Mouse (Mus musculus): Measurements from ENCODE around the gene Gadd45g. TPM values are rescaled to one million over a fixed set of nuclear protein-coding genes. Genes with fewer than 3 reads are reported as not detected.

The Gadd45g gene
- polyA plus RNA-seq, 1 experiment from 2014 or later = 132 TPM

- 19% methylated on average over 8 of the region's 8 CpGs for WGBS
- Histone ChIP-seq H3K36me3 (ENCODE audit: control insufficient read depth, insufficient read depth, low read length) (no peaks in the 10 kb centered on the region), H3K4me3 (ENCODE audit: low read depth, low read length) (no peak overlapping the region), H3K27me3 (replicated peaks; ENCODE audit: control insufficient read depth, insufficient read depth, low read length) (peaks cover 23% of the 10 kb centered on the region), H3K9me3 (replicated peaks; ENCODE audit: control insufficient read depth, low read length) (no peaks in the 10 kb centered on the region), H3K4me2 (ENCODE audit: low read length) (no peak overlapping the region), H3K4me1 (ENCODE audit: control insufficient read depth, insufficient read depth, low read length) (peaks cover 17% of the 10 kb centered on the region; the same call in 1 of the 2 replicates), H3K27ac (ENCODE audit: low read depth, low read length) (no peak overlapping the region), H3K9ac (ENCODE audit: low read length) (no peak overlapping the region)
- peak; percentile 84 for DNase-seq (ENCODE audit: low spot score)
- ATAC-seq = peak; percentile 62; the same call in 1 of the 2 replicates
Observed at GRCm38 (mm10) chr13:51839250-51840026, 7.0 kb upstream of the Gadd45g start.

- Histone ChIP-seq H3K27me3 (replicated peaks; ENCODE audit: control insufficient read depth, insufficient read depth, low read length) (peaks cover 23% of the 10 kb centered on the region), H3K27ac (ENCODE audit: low read depth, low read length) (no peak overlapping the region), H3K4me3 (ENCODE audit: low read depth, low read length) (no peak overlapping the region), H3K9me3 (replicated peaks; ENCODE audit: control insufficient read depth, low read length) (no peaks in the 10 kb centered on the region), H3K4me1 (ENCODE audit: control insufficient read depth, insufficient read depth, low read length) (peaks cover 22% of the 10 kb centered on the region), H3K36me3 (ENCODE audit: control insufficient read depth, insufficient read depth, low read length) (no peaks in the 10 kb centered on the region), H3K4me2 (ENCODE audit: low read length) (no peak overlapping the region), H3K9ac (ENCODE audit: low read length) (no peak overlapping the region)
- ATAC-seq = no peak
- no peak for DNase-seq (ENCODE audit: low spot score)
- WGBS = 42% methylated on average over 6 of the region's 6 CpGs
Observed at GRCm38 (mm10) chr13:51840702-51841101, 5.8 kb upstream of the Gadd45g start.

GRCm38 (mm10) chr13:51841541-51842115 is 4.8 kb upstream of the Gadd45g start:
- no peak for ATAC-seq
- Histone ChIP-seq H3K4me1 (ENCODE audit: control insufficient read depth, insufficient read depth, low read length) (peaks cover 22% of the 10 kb centered on the region), H3K27ac (ENCODE audit: low read depth, low read length) (peak overlapping the region; percentile 23; the same call in 1 of the 2 replicates), H3K36me3 (ENCODE audit: control insufficient read depth, insufficient read depth, low read length) (no peaks in the 10 kb centered on the region), H3K27me3 (replicated peaks; ENCODE audit: control insufficient read depth, insufficient read depth, low read length) (peaks cover 23% of the 10 kb centered on the region), H3K9ac (ENCODE audit: low read length) (no peak overlapping the region), H3K4me2 (ENCODE audit: low read length) (peak overlapping the region; percentile 29; the same call in 1 of the 2 replicates), H3K4me3 (ENCODE audit: low read depth, low read length) (no peak overlapping the region), H3K9me3 (replicated peaks; ENCODE audit: control insufficient read depth, low read length) (no peaks in the 10 kb centered on the region)
- no peak for DNase-seq (ENCODE audit: low spot score)
- 5% methylated on average over 12 of the region's 12 CpGs for whole genome bisulfite sequencing

GRCm38 (mm10) chr13:51842191-51842590 is 4.3 kb upstream of the Gadd45g start:
- Histone ChIP-seq H3K9ac (ENCODE audit: low read length) (no peak overlapping the region), H3K4me2 (ENCODE audit: low read length) (peak overlapping the region; percentile 29), H3K36me3 (ENCODE audit: control insufficient read depth, insufficient read depth, low read length) (no peaks in the 10 kb centered on the region), H3K27ac (ENCODE audit: low read depth, low read length) (0 out of 2 replicates have a peak overlapping the region, but pooled peaks have one; percentile 23), H3K4me1 (ENCODE audit: control insufficient read depth, insufficient read depth, low read length) (peaks cover 22% of the 10 kb centered on the region), H3K9me3 (replicated peaks; ENCODE audit: control insufficient read depth, low read length) (no peaks in the 10 kb centered on the region), H3K4me3 (ENCODE audit: low read depth, low read length) (no peak overlapping the region), H3K27me3 (replicated peaks; ENCODE audit: control insufficient read depth, insufficient read depth, low read length) (peaks cover 23% of the 10 kb centered on the region)
- DNase-seq (ENCODE audit: low spot score) = peak; percentile 72
- no peak for ATAC-seq
- WGBS = 2% methylated on average over 5 of the region's 5 CpGs

GRCm38 (mm10) chr13:51842773-51843172 is 3.7 kb upstream of the Gadd45g start:
- no peaks in the 10 kb centered on the region for H3K36me3 ChIP-seq (ENCODE audit: control insufficient read depth, insufficient read depth, low read length)
- peaks cover 22% of the 10 kb centered on the region for H3K4me1 ChIP-seq (ENCODE audit: control insufficient read depth, insufficient read depth, low read length)
- no peak overlapping the region for H3K4me3 ChIP-seq (ENCODE audit: low read depth, low read length)
- DNase-seq (ENCODE audit: low spot score) (no peak), ATAC-seq (no peak)
- H3K27ac ChIP-seq (ENCODE audit: low read depth, low read length) = no peak overlapping the region; the same call in 1 of the 2 replicates
- no peak overlapping the region; the same call in 1 of the 2 replicates for H3K9ac ChIP-seq (ENCODE audit: low read length)
- peak overlapping the region; percentile 29 for H3K4me2 ChIP-seq (ENCODE audit: low read length)
- H3K9me3 ChIP-seq (replicated peaks; ENCODE audit: control insufficient read depth, low read length) = no peaks in the 10 kb centered on the region
- 7% methylated on average over 12 of the region's 12 CpGs for WGBS
- H3K27me3 ChIP-seq (replicated peaks; ENCODE audit: control insufficient read depth, insufficient read depth, low read length) = peaks cover 23% of the 10 kb centered on the region

DNA sequence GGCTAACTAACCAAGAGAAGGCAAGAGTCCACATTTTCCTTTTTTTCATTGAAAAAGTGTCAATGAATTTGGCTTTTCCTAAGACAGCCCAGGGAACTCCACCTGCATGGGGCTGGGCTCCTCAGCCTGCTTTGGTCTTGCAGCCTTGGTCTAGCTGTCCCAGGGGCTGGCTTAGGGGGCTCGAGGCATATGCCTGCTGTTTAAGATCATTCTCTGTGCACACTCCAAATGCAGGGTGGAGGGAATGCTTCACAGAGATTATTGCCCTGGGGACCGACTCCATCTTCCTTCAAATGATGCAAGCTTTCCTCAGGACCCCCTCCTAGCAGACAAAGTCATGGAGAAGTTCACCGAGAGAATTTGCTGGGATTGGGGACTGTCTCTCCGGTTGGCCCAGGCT is 3.2 kb upstream of the Gadd45g start:
- WGBS = 63% methylated on average over 4 of the region's 4 CpGs
- Histone ChIP-seq H3K9ac (ENCODE audit: low read length) (no peak overlapping the region; the same call in 1 of the 2 replicates), H3K27ac (ENCODE audit: low read depth, low read length) (no peak overlapping the region), H3K9me3 (replicated peaks; ENCODE audit: control insufficient read depth, low read length) (no peaks in the 10 kb centered on the region), H3K4me2 (ENCODE audit: low read length) (no peak overlapping the region), H3K27me3 (replicated peaks; ENCODE audit: control insufficient read depth, insufficient read depth, low read length) (peaks cover 23% of the 10 kb centered on the region), H3K4me3 (ENCODE audit: low read depth, low read length) (no peak overlapping the region), H3K4me1 (ENCODE audit: control insufficient read depth, insufficient read depth, low read length) (peaks cover 22% of the 10 kb centered on the region), H3K36me3 (ENCODE audit: control insufficient read depth, insufficient read depth, low read length) (no peaks in the 10 kb centered on the region)
- ATAC-seq = no peak
- DNase-seq (ENCODE audit: low spot score) = no peak

DNA sequence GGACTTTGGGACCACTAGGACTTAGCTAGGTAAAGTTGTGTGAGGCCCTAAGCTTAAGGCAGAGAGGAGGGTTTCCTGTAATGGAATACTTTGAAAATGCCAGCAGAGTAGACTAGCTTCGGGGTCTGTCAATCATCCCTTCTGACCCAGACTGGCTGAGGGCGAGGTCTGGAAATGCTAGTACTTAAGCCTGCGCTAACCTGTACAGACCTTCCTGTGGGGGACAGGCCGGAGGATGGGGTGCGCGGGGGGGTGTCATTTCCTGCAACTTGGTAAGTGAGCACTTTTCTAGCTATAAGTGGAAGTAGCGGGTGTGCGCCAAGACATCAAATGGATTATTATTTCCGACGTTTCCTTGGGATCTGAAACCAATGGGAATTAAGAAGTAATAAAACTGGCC is 2.4 kb upstream of the Gadd45g start:
- H3K36me3 ChIP-seq (ENCODE audit: control insufficient read depth, insufficient read depth, low read length) = no peaks in the 10 kb centered on the region
- peaks cover 22% of the 10 kb centered on the region for H3K27me3 ChIP-seq (replicated peaks; ENCODE audit: control insufficient read depth, insufficient read depth, low read length)
- H3K4me3 ChIP-seq (ENCODE audit: low read depth, low read length) = no peak overlapping the region
- H3K4me2 ChIP-seq (ENCODE audit: low read length) = no peak overlapping the region
- H3K27ac ChIP-seq (ENCODE audit: low read depth, low read length) = no peak overlapping the region
- H3K4me1 ChIP-seq (ENCODE audit: control insufficient read depth, insufficient read depth, low read length) = peaks cover 25% of the 10 kb centered on the region
- no peak overlapping the region for H3K9ac ChIP-seq (ENCODE audit: low read length)
- DNase-seq (ENCODE audit: low spot score) (no peak), ATAC-seq (no peak)
- H3K9me3 ChIP-seq (replicated peaks; ENCODE audit: control insufficient read depth, low read length) = no peaks in the 10 kb centered on the region
- WGBS = 86% methylated on average over 10 of the region's 10 CpGs

- H3K9me3 ChIP-seq (replicated peaks; ENCODE audit: control insufficient read depth, low read length) = no peaks in the 10 kb centered on the region
- 14% methylated on average over 10 of the region's 10 CpGs for WGBS
- H3K9ac ChIP-seq (ENCODE audit: low read length) = no peak overlapping the region
- H3K27me3 ChIP-seq (replicated peaks; ENCODE audit: control insufficient read depth, insufficient read depth, low read length) = peaks cover 20% of the 10 kb centered on the region
- peaks cover 26% of the 10 kb centered on the region for H3K4me1 ChIP-seq (ENCODE audit: control insufficient read depth, insufficient read depth, low read length)
- H3K4me2 ChIP-seq (ENCODE audit: low read length) = no peak overlapping the region
- peak; percentile 72 for DNase-seq (ENCODE audit: low spot score)
- no peaks in the 10 kb centered on the region for H3K36me3 ChIP-seq (ENCODE audit: control insufficient read depth, insufficient read depth, low read length)
- no peak overlapping the region for H3K27ac ChIP-seq (ENCODE audit: low read depth, low read length)
- ATAC-seq = no peak
- H3K4me3 ChIP-seq (ENCODE audit: low read depth, low read length) = no peak overlapping the region
Observed at GRCm38 (mm10) chr13:51844661-51845060, 1.8 kb upstream of the Gadd45g start.

GRCm38 (mm10) chr13:51845072-51845471 is 1.4 kb upstream of the Gadd45g start:
- no peak for DNase-seq (ENCODE audit: low spot score)
- peak overlapping the region; percentile 87 for H3K4me2 ChIP-seq (ENCODE audit: low read length)
- peaks cover 20% of the 10 kb centered on the region for H3K27me3 ChIP-seq (replicated peaks; ENCODE audit: control insufficient read depth, insufficient read depth, low read length)
- H3K9me3 ChIP-seq (replicated peaks; ENCODE audit: control insufficient read depth, low read length) = no peaks in the 10 kb centered on the region
- H3K4me3 ChIP-seq (ENCODE audit: low read depth, low read length) = peak overlapping the region; percentile 69
- H3K9ac ChIP-seq (ENCODE audit: low read length) = peak overlapping the region; percentile 68; the same call in 1 of the 2 replicates
- ATAC-seq = no peak
- no peaks in the 10 kb centered on the region for H3K36me3 ChIP-seq (ENCODE audit: control insufficient read depth, insufficient read depth, low read length)
- H3K27ac ChIP-seq (ENCODE audit: low read depth, low read length) = peak overlapping the region; percentile 97
- peaks cover 29% of the 10 kb centered on the region for H3K4me1 ChIP-seq (ENCODE audit: control insufficient read depth, insufficient read depth, low read length)
- 10% methylated on average over 10 of the region's 10 CpGs for WGBS
